Mouse (Mus musculus) spleen, postnatal 14 days (tissue): Measurements from ENCODE around the gene Cotl1.

ENCODE experiments used
- DNase-seq, 2 experiments: peaks; one replicate each; pipeline ENCODE4 v3.0.0; 2021 to 2022; ENCODE audit warnings: low spot score in 2 of 2

The Cotl1 gene

DNA sequence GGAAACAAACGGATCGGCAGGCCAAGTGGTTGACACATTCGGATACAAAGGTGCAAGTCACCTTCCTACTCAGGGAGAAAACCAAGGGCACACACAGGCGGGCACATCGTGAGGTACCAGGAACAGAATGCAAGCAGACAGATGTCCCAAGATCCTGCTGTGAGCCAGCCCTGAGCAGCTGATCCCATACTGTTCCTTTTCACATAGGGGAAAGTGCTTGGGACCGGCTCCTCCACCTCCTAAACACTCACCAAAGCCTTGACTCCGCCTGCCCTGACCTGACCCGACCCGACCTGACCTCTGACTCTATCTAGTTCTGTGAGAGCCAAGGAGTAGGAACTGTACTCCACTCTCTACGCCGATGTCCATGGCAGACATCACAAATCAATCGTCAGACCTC, 22.9 kb downstream of the Cotl1 start:
- DNase-seq = no peak

DNA sequence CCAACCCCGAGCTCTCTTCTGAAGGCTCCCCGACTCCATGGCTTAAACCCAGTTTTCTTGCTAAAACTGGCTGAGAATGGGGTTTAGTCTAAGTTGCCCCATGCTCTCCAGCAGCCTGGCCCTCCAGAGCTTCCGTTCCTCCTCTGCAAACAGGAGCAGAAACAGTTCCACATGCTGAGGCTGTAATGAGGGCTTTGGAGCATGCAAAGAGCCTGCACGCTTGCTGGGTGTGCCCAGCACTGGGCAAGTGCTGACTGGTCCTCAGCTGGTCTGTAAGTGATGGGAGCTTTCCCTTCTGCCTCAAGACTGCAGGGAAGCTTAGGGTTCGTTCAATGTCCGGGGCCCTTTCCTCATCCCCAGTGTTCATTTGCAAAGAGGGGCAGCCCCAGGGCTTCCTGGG, 24.1 kb downstream of the Cotl1 start:
- no peak for DNase-seq

DNA sequence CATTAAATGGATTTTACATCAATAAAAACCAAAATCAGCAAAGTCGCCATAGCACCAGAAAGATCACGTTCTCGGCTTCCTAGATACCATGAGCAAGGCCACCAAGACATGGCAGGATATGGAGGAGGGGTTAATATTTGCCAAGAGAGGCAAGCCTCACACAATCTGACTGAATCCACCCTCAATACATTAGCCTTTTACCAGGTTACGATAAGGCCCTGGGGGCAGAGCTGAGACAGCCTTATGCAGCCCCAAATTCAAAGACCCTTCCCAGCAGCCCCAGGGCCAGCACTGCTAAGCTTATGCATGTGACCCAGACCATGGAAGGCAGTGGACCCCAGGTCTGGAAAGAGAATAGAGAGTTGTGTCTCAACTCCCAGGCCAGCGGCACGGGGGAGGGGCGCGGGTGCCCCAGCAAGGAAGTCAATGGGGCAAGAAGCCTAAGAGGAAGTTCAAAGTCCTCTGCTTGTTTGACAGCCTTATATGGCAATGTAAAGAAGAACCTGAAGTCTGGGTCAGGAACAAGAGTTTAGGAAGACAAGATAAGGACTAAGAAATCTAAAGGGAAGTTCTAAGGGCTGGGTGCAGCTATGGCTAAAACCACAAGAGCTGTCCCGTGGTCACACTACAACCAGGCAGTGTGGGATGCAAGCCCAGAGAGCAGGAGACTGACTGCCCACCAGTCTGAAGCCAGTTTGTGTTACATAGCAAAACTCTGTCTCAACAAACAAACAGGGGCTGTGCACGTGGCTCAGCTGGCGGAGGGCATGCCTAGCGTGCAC, 27.5 kb downstream of the Cotl1 start:
- DNase-seq = peak; percentile 43 to 60

DNA sequence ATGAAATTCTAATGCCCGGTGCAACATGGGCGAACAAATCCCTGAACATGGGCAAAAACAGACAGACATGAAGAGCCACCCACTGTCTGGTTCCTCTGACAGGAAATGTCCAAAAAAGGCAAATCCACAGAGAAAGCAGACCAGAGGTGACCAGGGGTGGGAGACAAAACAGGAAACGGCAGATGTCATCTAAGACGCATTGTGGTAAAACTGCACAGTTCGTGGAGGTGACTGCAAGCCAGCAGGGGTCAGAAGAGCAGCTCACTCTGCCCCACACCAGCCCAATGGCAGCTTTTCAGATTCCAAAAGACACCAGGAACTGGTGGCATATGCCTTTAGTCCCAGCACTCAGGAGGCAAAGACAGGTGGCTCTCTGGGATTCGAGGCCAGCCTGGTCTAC, 28.4 kb downstream of the Cotl1 start:
- peak in 1 of 2 experiments; percentile 40 for DNase-seq

DNA sequence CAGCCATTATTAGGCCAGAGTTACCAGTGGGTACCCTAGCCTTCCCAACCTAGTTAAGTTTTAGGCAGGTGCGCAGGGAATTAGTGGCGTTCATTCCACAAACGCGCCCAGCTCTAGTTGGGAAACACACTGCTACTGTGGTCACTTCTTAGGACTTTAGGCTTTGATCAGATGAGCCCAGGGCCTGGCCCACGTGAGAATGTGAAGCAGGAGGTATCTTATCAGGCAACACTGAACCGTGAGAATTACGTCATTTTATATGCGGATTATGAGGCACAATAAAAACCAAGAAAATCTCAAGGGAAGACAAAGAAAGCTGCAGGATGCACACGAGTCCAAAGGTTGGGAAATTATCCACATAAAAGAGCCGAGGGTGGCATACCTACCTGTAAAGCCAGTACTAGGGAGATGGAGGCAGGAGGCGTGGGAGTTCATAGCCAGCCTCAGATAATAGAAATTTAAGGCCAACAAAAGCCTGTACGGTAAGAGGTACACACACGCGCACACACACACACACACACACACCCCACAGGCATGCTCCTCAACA, 29.3 kb downstream of the Cotl1 start:
- DNase-seq = no peak

DNA sequence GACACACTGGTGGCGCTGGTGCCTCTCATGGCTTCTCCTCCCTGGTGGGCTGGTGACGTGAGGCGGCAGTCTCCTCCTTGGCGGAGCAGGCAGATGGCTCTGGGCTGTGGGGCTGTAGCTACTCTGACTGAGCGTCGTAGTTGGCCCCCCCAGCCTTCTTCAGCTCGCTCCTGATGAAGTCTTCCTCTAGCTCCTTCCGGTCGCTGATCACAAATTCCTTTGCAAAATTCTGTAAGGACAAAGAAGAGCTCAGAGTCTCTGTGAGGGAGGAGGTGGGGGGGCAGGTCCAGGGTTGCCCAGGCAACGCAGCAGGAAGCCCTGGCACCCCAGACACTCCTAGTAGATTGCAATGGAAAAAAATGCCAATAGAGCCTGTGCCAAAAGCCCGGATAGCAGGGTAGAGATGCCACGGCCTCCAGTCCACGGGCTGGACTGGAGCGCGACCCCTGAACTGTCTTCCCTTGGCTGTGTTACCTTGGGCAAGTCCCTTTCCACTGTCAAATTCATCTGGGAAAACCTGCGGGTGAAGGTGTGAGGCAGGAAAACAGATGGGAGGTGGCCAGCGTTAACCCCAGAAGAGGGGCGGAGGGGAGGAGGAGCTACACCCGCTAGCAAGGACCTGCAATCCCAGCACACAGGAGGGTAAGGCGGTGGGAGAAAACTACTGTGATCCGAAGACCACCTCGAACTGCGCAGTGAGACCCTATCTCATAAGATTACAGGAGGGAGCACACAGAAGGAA, 30.0 kb downstream of the Cotl1 start:
- DNase-seq = no peak

DNA sequence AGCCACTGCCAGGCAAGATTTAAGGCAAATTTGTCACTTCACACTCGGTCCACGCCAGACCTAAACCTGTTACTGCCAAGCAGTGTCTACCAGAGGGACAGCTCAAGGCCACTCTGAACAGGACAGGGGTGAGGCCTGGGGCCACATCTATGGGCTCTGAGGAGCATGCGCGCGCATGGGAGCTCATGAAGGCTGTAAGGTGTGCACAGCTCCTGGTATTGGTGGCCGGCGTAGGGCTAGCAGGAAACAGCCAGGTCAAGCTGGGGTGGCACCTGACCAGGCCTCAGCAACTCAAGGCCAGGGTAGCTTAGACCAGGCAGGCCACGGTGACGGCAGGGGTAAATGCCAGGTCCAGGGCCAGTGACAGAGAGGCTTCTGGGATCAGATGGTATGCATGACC, 30.7 kb downstream of the Cotl1 start:
- no peak for DNase-seq

DNA sequence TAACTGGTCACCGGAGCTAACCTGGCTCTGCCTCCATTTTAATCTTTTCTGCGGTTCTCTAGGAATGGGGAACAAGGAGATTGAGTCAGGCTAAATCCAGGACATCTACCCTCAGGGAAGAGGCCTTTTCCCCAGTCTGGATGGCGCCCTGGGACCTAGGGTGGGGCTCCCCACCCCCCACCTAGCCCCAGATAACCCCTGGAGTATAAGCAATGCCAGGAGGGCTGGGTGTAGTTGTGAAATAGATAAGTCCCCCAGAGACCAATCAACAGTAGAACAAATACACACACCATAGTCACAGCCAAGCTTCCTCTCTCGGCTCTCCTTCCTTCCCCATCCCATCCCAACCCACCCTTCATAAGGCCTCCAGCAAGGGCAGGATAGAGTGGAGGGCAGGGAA, 32.7 kb downstream of the Cotl1 start:
- no peak for DNase-seq

DNA sequence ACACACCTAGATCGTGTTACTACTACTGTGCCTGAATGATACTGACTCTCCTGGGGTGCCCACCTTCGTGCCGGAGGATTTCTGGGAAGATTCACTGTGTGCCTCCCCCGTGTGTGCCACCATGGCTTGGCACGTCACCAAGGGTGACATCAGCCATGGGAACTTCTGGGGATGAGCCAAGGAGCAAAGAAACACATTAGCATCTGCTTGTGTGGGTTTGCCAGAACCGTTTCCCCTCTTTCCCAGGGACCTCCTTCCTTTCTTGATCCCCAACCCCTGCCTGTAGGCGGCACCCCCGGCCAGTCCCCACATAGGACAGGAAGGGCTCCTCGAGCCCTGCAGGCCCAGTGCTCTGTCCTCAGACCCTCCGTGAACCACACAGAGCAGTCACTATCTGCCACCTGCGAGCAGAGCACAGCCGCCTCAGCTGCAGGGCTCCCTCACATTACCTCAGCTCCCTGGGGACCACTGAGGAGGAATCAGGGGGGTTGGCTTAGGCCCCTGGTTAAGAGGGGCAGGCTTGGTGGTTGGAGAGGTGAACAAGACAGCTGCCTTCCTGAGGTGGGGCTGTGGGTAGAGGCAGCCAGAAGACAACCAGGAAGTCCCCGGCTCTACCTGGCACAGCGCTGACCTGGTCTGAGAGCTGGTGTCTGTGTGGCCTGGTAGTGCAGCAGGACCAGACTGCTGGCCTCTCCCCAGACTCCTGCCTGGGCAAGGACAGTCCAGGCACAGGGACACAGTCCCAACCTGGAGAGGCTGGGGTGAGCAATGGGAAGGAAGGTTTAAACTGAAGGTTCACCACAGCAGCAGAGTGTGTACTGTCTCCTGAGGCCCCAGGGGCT, 33.7 kb downstream of the Cotl1 start:
- DNase-seq = peak in 1 of 2 experiments; percentile 58

DNA sequence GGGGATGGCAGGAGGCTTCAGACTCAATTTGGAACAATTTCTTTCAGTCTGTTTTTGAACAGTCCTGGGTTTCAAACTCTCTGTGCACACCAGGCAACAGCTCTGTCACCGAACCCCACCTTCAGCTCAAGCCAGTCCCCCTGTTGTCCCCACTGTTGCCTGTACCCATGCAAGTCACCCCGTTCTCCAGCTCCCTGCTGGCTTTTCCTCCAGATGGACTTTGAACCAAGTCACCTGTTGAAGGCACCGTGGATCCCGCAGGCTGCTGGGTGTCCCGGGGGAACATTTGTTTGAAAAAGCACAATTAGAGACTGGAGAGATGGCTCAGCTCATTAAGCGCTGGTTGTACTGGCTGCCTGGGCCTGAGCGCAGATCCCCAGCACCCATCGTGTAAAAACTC, 35.1 kb downstream of the Cotl1 start:
- no peak for DNase-seq

DNA sequence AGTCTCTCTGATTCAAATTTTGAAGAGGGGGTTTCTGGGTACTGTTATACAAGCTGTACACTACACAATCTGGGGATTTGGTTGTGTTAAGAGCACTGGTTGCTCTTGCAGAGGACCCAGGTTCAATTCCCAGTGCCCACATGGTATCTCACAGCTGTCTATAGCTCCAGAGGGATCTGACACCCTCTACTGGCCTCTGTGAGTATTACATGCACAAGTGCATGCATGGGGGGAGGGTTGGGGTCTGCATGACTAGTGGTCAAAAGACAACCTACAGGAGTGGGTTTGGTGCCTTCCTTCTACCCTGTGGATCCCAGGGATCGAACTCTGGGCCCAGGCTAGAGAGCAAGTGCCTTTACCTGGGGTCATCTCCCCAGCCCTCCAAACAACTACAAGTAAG, 37.8 kb downstream of the Cotl1 start:
- DNase-seq = no peak

DNA sequence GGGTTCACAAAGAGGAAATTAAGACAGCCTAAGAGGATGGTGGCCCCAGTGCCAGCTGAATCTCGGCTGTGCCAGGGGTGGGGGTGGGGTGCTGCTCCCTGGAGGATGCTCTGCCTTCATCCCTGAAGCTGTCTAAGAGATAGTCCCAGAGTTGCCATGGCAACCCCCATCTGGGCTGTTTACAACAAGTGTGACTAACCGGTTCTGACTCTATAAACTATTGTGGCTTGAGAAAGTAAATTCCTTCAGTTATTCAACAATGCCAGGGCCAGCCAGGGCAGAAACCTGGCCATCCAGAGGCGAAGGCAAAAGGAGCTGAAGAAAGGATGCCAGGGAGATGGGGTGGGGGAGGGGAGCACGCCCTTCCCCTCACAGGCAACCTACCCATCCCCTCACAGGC, 39.2 kb downstream of the Cotl1 start:
- DNase-seq = no peak

DNA sequence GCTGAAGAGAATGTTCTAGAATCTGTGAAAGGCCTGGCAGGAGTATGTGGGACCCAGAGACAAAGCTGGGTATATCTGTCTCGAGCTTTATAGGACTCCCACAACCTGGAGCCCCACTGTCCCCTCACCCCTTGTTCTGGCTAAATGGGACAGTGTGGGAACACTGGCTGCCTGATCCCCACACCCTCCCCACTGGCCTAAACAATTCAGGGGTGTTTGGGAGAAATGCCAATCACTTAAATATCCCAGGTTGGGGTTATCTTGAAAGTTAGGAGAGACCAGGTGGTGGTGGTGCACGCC, 41.4 kb downstream of the Cotl1 start:
- DNase-seq = no peak

DNA sequence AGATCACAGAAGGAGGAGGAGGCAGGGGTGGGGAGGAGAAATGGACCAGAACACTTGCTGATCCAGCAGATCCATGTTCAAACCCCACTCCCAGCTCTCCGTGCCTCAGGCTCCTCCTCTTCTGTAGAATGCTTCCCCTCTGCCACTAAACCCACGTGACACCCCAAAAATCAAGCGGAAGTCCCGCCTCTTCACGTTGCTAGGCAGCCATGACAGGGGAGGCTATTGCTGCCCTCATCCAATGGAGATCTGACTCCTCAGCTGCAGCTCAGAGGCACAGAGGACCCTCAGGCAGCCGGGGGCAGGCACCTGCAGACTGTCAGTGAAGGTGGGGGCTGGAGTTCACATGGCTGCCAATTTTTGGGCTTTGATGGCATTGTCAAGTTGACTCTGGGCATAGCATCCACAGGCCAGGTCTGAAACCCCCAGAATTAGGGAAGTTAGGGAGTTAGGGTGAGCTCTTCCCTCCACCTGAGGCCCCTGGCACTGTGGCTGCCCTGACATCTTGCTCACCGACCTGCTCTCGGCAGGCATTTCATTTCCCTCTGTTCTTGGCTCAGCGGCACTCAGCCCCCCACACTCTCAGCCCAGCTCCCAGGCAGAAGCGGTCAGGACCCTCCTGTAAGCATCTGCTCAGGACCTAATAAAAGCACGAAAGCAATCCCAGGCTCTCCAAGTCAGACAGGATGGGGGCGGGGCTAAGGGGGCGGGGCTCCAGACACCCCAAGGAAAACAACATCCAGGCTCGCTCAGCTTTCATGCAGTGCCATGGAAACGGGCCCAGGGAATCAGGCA, 42.0 kb downstream of the Cotl1 start:
- peak; percentile 49 to 69 for DNase-seq

DNA sequence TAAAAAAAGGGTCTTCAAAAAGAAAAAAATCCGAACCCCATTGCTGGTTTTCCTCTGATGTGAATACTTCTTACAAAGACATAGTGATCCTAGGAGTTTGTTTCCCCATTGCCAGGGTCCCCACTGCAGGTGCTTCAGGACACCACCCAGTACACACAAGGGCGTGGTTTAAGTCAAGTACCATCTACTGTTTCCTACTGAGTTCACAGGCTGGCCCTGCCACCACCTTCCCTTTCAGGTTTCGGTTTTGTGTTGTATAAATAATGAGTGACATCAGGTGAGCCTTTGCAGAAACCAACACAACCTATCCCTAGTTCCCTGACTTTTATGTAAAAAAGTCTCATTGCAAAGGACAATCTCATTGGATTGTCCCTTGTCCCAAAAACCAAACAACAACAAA, 44.7 kb downstream of the Cotl1 start:
- no peak for DNase-seq

DNA sequence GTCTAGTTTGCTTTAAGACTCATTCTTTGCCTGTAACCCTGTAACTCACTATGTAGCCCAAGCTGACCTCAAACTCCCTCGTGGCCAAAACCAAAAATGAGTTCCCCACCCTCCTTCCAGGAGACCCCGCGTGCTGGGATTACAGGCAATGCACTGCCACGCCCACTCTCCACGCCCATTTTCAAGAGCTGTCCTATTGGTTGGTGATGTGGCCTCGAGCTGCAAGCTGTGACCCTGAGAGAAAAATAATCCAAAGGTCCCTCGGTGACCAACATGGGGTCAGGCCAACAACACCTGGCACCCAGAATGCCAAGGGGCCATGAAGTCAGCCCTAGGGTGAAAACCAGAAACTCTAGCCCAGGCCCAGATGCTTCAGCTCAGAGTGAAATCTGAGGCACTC, 45.7 kb downstream of the Cotl1 start:
- DNase-seq = no peak

DNA sequence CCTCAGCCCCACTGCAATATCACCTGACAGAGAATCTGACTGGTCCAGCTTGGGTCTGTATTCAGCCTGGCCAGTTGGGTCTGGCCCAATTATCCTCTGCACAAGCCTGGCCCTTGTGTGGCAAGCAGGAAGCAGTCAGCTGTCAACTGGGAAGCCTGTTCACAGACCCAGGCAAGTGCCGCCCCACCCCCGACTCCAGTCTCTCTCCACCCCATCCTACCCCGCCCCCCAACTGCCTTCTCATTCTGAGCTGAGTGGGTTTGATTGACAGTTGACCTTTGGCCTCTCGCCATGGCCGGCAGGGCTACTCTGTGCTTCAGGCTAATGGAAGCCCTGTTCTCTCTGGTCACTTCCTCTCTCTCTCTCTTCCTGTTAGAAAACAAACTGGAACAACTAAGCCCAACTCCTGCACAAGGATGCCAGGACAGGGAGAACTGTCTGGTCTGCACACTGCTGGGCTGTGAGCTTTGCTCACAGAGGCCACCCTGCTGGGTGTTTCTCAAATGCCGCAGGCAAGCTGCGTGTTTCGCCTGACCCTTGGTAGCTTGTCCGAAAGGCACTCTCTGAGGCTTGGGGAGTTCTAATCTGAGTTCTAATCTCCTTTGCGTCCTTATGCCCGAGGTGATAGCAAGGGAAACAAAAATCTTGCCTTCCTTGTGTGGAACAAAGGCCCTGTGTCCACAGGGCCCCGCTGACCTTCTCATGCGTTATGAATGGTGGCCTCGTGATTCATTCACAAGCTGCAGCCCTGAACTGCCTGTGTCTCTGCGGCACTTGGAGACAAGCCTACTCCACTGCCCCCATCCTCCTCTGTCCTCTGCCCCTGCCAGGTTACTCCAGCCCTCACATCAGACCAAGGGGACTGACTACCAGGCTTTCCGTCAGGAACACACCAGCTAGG, 48.3 kb downstream of the Cotl1 start:
- no peak for DNase-seq

DNA sequence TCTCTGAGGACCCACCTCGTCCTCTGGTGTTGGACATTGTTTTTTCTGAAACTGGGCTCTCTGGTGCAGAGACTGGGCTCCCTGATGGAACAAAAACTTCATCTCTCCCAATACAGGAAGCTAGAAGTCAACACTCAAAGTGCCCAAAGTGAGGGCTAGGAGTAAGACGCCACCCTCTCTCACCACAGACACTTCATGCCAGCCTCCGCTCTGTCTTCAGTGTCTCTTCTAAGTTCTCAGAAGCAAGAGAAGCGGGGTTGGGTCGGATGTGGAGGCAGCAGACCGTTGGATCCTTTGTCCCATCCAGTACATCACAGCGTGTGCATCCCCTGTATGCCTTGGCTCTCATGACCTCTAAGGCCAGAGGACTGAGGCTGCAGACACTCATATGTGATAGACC, 50.8 kb downstream of the Cotl1 start:
- DNase-seq = no peak

DNA sequence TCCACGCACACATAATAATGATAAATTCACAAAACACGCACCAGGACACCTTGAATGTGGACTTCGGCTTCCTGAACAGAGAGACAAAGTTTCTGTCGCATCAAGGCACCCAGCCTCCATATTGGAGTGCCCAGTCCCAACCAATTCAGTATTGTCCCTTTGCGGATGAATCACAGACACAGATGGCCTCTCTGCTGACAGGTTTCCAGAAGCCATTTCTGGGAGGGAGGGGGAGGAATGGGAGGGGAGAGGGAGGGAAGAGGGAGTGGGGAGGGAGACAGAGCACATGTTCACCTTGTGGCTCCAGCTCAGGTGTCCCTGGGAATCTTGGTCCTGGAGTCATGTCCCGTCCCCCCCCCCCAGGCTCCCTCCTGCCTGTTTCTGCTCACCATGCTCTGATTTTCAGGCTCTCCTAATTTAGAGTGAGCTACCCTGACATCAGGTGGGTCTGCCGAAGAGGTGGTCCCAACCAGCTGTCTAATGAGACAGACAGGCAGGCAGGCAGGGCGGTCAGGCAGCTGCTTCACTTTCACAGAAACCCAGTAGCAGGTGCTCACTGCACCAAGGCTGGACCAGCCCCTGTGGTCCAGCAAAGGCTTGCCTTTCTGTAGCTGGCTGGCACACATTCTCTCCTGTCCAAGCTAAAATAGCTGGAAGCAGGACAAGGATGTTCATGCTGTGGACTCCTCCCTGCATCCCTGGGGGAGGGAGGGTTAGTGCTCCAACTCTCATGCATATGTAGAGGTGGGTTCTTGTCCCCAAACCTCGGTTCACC, 51.5 kb downstream of the Cotl1 start:
- DNase-seq = no peak

DNA sequence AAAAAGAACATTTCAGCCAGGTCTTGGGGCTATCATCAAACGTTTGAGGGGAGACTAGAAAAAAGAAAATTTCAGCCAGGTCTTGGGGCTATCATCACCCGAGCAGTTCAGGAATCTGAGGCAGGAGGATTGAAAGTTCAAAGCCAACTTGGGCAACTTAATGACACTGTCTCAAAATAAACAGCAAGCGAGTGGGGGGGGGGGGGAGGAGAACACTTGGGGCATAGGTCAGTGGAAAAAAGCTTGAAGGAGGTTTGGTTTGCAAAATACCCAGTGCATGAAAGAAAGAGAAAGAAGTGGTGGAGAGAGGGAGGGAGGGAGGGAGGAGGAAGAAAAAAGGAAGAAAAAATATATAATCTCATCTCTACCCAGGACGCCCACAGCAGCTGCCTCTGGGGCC, 53.0 kb downstream of the Cotl1 start:
- DNase-seq = no peak
